Mouse (Mus musculus): ENCODE measurements at regions not wholly inside any gene's neighbourhood (a gene's known extent, or its start where the extent isn't known, plus 50 kb on each side); places are given as distances from the start of the nearest gene placed in this dataset.

GRCm38 (mm10) chr19:49282626-49283261 lies 1076.9 kb downstream of the Sorcs3 start:
- TF ChIP-seq ZMIZ1 (IDR thresholded peaks at IDR 0.05; ENCODE audit: low read depth, low read length) = no peak
- no peak for TF ChIP-seq POLR2A (IDR thresholded peaks at IDR 0.05; ENCODE audit: control insufficient read depth in 1 of 2, insufficient read depth in 1 of 2, low read depth in 1 of 2, low read length in 2 of 2, poor library complexity in 1 of 2)
- no peak for TF ChIP-seq ETS1 (IDR thresholded peaks at IDR 0.05; ENCODE audit: low read depth, low read length)
- TF ChIP-seq MAX (IDR thresholded peaks at IDR 0.05; ENCODE audit: low read length) = no peak
- no peak for TF ChIP-seq CTCF (IDR thresholded peaks at IDR 0.05 in 2 of 3, conservative IDR thresholded peaks at IDR 0.05 in 1 of 3; ENCODE audit: control insufficient read depth in 1 of 3, insufficient read depth in 1 of 3, low read depth in 2 of 3, low read length in 3 of 3, poor library complexity in 1 of 3, severe bottlenecking in 1 of 3)
- TF ChIP-seq JUND (IDR thresholded peaks at IDR 0.05; ENCODE audit: low read depth, low read length) = no peak
- no peak for TF ChIP-seq UBTF (IDR thresholded peaks at IDR 0.05; ENCODE audit: borderline replicate concordance, insufficient read depth, low read depth, low read length)
- no peak for TF ChIP-seq EP300 (IDR thresholded peaks at IDR 0.05; ENCODE audit: low read depth in 1 of 2, low read length in 2 of 2)

All from MEL (cell line).